Mouse (Mus musculus): ENCODE data around the gene Ap1s3. TPM values are rescaled to one million over a fixed set of nuclear protein-coding genes. Genes with fewer than 3 reads are reported as not detected.
A peak's percentile ranks its signal among the peaks of the same experiment; 100 is the strongest.

Gene Ap1s3
- polyA plus RNA-seq, 1 experiment from 2014 or later, result 0.13 TPM

DNA sequence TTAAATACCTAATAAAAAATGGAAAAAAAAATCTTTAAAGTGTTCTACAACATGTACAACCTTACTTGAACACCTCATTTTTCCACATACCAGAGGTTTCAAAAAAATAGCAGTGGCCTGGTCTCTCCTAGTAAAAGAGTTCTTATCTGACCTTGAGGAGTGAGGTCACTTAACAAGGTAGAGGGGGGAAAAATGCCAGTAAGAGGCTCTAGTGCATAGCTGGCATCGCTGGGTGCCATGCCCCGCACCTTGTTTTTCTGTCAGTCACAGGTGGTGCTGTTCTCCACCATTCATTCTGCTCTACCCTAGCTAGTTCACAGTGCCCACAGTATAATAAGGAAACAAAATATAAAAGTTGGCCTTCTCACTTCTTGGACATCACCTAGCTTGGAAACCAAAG is 16.8 kb downstream of the Ap1s3 start:
- Histone ChIP-seq H3K4me2 (ENCODE audit: low read length) (no peak overlapping the region), H3K4me3 (ENCODE audit: low read depth, low read length) (no peak overlapping the region), H3K27ac (ENCODE audit: low read depth, low read length) (no peak overlapping the region), H3K36me3 (ENCODE audit: control insufficient read depth, insufficient read depth, low read length) (no peaks in the 10 kb centered on the region), H3K9ac (ENCODE audit: low read length) (no peak overlapping the region), H3K27me3 (replicated peaks; ENCODE audit: control insufficient read depth, insufficient read depth, low read length) (no peaks in the 10 kb centered on the region), H3K4me1 (ENCODE audit: control insufficient read depth, insufficient read depth, low read length) (no peaks in the 10 kb centered on the region), H3K9me3 (replicated peaks; ENCODE audit: control insufficient read depth, low read length) (no peaks in the 10 kb centered on the region)
- DNase-seq (ENCODE audit: low spot score) (no peak), ATAC-seq (no peak)
- 96% methylated on average over 2 of the region's 2 CpGs for WGBS

DNA sequence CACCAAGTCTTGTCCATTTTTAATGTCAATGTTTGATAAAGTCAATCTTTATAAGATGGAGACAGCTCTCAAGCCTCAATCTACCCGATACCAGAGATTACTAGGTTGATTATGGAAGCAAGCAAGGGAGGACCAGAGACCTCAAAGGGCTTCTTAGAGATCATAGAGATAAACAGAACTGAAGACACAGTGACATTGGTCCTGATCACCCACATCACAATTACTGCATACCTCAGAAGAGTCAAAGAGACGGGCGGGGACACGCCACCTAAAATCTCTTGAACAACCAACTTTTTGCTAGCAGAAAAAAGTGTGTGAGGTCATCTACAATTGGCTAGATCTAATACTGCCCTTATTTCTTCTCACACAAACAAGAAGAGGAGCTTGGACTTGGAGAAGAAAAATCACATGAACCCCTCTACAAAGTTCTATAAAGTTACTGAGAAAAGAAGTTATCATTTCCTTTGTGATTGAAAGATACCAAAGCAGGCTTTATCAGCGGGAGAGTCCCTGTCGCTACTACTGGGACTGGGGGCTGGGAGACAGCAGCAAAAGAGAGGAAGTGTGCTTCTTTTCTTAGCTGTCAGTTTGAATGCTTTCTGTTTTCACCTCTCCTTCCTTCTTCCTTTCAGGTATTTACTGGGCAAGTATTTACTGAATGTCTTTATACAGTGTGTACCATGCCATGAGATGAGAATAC is 28.2 kb downstream of the Ap1s3 start:
- no peaks in the 10 kb centered on the region for H3K4me1 ChIP-seq (ENCODE audit: control insufficient read depth, insufficient read depth, low read length)
- H3K9ac ChIP-seq (ENCODE audit: low read length), result no peak overlapping the region
- no peak for DNase-seq (ENCODE audit: low spot score)
- no peak overlapping the region for H3K27ac ChIP-seq (ENCODE audit: low read depth, low read length)
- H3K9me3 ChIP-seq (replicated peaks; ENCODE audit: control insufficient read depth, low read length), result no peaks in the 10 kb centered on the region
- ATAC-seq, result no peak
- WGBS, result 93% methylated on average over 6 of the region's 6 CpGs
- H3K27me3 ChIP-seq (replicated peaks; ENCODE audit: control insufficient read depth, insufficient read depth, low read length), result no peaks in the 10 kb centered on the region
- H3K4me2 ChIP-seq (ENCODE audit: low read length), result no peak overlapping the region
- H3K4me3 ChIP-seq (ENCODE audit: low read depth, low read length), result no peak overlapping the region
- H3K36me3 ChIP-seq (ENCODE audit: control insufficient read depth, insufficient read depth, low read length), result no peaks in the 10 kb centered on the region

DNA sequence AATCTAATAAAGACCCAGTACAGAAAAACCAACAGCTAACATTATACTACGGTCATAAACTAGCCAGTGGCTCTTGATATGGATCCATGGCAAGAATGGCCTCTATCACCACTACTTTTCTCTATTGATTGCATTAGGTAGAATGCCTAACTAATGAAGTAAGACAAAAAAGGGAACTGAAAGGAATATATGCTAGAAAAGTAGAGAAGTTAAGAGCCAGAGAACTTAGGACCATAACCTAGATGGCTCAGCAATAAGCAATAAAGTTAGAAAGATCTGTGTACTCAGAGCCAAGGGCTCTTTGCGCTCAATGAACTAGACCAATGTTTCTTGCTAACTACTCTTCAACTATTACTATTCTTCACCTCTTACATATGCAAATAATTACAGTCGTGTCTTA is 29.1 kb downstream of the Ap1s3 start:
- no peaks in the 10 kb centered on the region for H3K4me1 ChIP-seq (ENCODE audit: control insufficient read depth, insufficient read depth, low read length)
- H3K9me3 ChIP-seq (replicated peaks; ENCODE audit: control insufficient read depth, low read length), result no peaks in the 10 kb centered on the region
- H3K9ac ChIP-seq (ENCODE audit: low read length), result no peak overlapping the region
- H3K27ac ChIP-seq (ENCODE audit: low read depth, low read length), result no peak overlapping the region
- no peaks in the 10 kb centered on the region for H3K36me3 ChIP-seq (ENCODE audit: control insufficient read depth, insufficient read depth, low read length)
- ATAC-seq, result no peak
- 92% methylated on average over 3 of the region's 3 CpGs for WGBS
- H3K27me3 ChIP-seq (replicated peaks; ENCODE audit: control insufficient read depth, insufficient read depth, low read length), result no peaks in the 10 kb centered on the region
- no peak overlapping the region for H3K4me3 ChIP-seq (ENCODE audit: low read depth, low read length)
- DNase-seq (ENCODE audit: low spot score), result no peak
- no peak overlapping the region for H3K4me2 ChIP-seq (ENCODE audit: low read length)

DNA sequence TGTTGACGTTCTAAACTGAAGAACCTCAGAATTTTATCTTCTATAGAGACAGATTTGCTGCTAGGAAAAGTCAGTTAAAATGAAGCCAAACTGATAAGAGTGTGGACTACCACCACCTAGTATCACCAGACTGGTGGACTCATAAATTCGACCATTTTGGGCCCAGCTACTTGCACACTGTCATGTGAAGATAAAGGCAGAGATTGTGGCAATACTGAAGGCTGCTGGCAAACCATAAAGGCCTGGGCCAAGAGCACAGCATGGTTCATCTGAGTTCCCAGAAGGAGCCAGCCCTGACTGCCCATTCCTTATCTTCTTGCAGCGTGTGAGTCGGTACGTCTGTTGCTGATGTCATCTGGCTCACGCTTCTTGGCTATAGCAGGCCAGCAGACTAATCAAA is 30.4 kb downstream of the Ap1s3 start:
- no peak overlapping the region for H3K4me2 ChIP-seq (ENCODE audit: low read length)
- WGBS, result 91% methylated on average over 6 of the region's 6 CpGs

DNA sequence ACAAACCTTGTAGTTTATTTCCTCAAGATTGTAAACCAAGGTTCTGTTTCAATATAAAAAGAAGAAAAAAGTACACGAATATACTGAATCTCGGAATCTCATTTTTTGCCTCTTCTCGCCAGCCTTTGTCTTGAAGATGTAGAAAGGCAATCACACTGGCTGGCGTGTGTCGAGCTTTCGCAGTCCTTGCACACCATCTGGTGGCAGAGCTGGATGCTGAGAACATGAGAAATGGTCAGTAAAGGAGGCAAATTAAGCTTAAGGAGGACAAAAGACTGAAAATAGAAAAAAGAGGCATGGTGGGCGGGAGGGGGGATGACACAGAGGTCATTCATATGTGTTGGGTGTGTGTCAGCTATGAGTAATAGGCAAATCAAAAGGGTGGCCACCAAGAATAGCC is 31.6 kb downstream of the Ap1s3 start:
- Histone ChIP-seq H3K9me3 (replicated peaks; ENCODE audit: control insufficient read depth, low read length) (no peaks in the 10 kb centered on the region), H3K36me3 (ENCODE audit: control insufficient read depth, insufficient read depth, low read length) (no peaks in the 10 kb centered on the region), H3K4me3 (ENCODE audit: low read depth, low read length) (no peak overlapping the region), H3K27ac (ENCODE audit: low read depth, low read length) (no peak overlapping the region), H3K4me1 (ENCODE audit: control insufficient read depth, insufficient read depth, low read length) (no peaks in the 10 kb centered on the region), H3K4me2 (ENCODE audit: low read length) (no peak overlapping the region), H3K27me3 (replicated peaks; ENCODE audit: control insufficient read depth, insufficient read depth, low read length) (no peaks in the 10 kb centered on the region), H3K9ac (ENCODE audit: low read length) (no peak overlapping the region)
- ATAC-seq, result peak; percentile 83
- 56% methylated on average over 7 of the region's 7 CpGs for whole genome bisulfite sequencing
- peak; percentile 92 for DNase-seq (ENCODE audit: low spot score)

More for the DNA sequence above, 30.4 kb downstream of the Ap1s3 start:
- DNase-seq (ENCODE audit: low spot score) (no peak), ATAC-seq (no peak)
- H3K4me3 ChIP-seq (ENCODE audit: low read depth, low read length), result no peak overlapping the region
- no peaks in the 10 kb centered on the region for H3K9me3 ChIP-seq (replicated peaks; ENCODE audit: control insufficient read depth, low read length)
- H3K27me3 ChIP-seq (replicated peaks; ENCODE audit: control insufficient read depth, insufficient read depth, low read length), result no peaks in the 10 kb centered on the region
- H3K4me1 ChIP-seq (ENCODE audit: control insufficient read depth, insufficient read depth, low read length), result no peaks in the 10 kb centered on the region
- no peak overlapping the region for H3K9ac ChIP-seq (ENCODE audit: low read length)
- H3K27ac ChIP-seq (ENCODE audit: low read depth, low read length), result no peak overlapping the region
- no peaks in the 10 kb centered on the region for H3K36me3 ChIP-seq (ENCODE audit: control insufficient read depth, insufficient read depth, low read length)

DNA sequence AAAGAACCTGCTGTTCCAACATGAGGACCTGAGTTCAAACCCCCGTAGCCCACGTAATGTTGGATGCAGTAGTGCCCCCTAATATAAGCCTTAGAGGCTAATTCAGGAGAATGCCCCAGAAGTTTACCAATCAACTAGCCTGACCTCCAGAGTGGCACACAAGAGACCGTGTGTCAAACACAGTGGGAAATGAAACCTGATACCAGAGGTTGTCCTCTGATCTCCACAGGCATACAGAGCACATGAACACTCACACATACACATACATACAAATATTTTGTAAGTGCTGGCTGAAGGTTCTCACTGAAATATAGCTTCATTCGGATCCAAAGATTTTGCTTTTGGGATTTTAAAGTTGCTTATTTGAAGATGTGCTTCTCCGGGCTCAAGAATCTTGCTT is 32.1 kb downstream of the Ap1s3 start:
- ATAC-seq (peak; percentile 44; the same call in 1 of the 2 replicates), DNase-seq (ENCODE audit: low spot score) (no peak)
- 77% methylated on average over 5 of the region's 5 CpGs for WGBS
- Histone ChIP-seq H3K36me3 (ENCODE audit: control insufficient read depth, insufficient read depth, low read length) (no peaks in the 10 kb centered on the region), H3K4me3 (ENCODE audit: low read depth, low read length) (no peak overlapping the region), H3K9ac (ENCODE audit: low read length) (no peak overlapping the region), H3K4me1 (ENCODE audit: control insufficient read depth, insufficient read depth, low read length) (no peaks in the 10 kb centered on the region), H3K4me2 (ENCODE audit: low read length) (no peak overlapping the region), H3K9me3 (replicated peaks; ENCODE audit: control insufficient read depth, low read length) (no peaks in the 10 kb centered on the region), H3K27me3 (replicated peaks; ENCODE audit: control insufficient read depth, insufficient read depth, low read length) (no peaks in the 10 kb centered on the region), H3K27ac (ENCODE audit: low read depth, low read length) (no peak overlapping the region)

DNA sequence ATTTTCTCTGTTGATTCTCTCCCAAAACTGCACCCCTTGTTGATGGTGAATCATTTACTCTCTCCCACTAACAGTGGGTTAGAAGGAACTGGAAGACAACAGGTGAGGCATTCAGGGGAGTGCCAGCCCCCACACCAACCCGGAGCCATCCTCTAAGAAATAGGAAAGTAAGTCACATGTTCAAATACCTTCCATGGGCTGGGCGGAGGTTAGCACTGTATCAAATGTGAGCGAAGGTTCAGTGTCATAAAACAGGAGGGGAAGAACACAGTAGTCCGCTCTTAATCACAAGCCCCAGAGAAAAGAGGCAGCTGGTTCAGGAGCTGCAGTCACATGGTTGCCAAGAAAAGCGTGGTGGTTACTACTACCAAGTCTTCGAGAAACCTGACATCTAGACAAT is 32.7 kb downstream of the Ap1s3 start:
- no peaks in the 10 kb centered on the region for H3K9me3 ChIP-seq (replicated peaks; ENCODE audit: control insufficient read depth, low read length)
- no peak overlapping the region for H3K4me2 ChIP-seq (ENCODE audit: low read length)
- 86% methylated on average over 6 of the region's 6 CpGs for WGBS
- DNase-seq (ENCODE audit: low spot score) (no peak), ATAC-seq (no peak)
- H3K4me1 ChIP-seq (ENCODE audit: control insufficient read depth, insufficient read depth, low read length), result no peaks in the 10 kb centered on the region
- no peaks in the 10 kb centered on the region for H3K27me3 ChIP-seq (replicated peaks; ENCODE audit: control insufficient read depth, insufficient read depth, low read length)
- H3K9ac ChIP-seq (ENCODE audit: low read length), result no peak overlapping the region
- no peaks in the 10 kb centered on the region for H3K36me3 ChIP-seq (ENCODE audit: control insufficient read depth, insufficient read depth, low read length)
- no peak overlapping the region for H3K4me3 ChIP-seq (ENCODE audit: low read depth, low read length)
- no peak overlapping the region for H3K27ac ChIP-seq (ENCODE audit: low read depth, low read length)

DNA sequence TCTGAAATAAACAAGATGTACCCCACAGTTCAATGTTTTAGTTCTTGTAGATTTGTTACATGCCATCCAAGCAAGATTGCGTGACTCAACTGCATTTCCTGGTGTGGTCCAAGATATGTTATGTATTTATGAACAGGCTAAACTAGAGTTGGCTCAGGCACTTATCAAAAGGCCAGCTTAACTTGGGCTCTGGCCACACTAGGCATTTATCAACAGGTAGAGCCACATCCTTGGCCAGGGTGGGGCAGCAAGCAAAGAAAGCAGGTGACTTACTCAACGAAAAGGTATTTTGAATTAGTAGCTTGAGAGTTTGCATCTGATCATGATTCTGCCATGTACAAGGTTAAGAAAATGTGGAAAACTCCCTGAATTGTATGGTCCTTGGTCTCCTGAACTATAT is 34.0 kb downstream of the Ap1s3 start:
- ATAC-seq, result no peak

DNA sequence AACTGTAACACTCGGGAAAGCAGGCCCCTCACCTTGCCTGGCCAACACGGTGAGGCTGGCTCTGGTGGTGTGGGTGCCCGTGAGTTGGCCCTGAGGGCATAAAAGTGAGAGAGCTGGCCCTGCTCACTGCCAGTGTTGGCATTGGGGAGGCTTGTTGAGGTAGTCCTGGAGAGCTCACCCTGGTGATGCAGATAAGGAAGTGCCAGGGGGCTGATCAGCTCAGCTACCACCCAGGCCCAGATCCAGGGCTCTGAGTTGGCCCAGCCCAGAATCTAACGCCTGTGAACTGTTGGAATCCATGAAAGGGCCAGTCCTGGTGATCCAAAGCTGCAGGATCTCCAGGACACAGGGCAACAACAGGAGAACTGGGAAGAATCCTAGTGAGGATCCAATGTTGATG is 40.3 kb downstream of the Ap1s3 start:
- DNase-seq (ENCODE audit: low spot score) (no peak), ATAC-seq (no peak)
- Histone ChIP-seq H3K4me2 (ENCODE audit: low read length) (no peak overlapping the region), H3K4me1 (ENCODE audit: control insufficient read depth, insufficient read depth, low read length) (no peaks in the 10 kb centered on the region), H3K36me3 (ENCODE audit: control insufficient read depth, insufficient read depth, low read length) (no peaks in the 10 kb centered on the region), H3K9me3 (replicated peaks; ENCODE audit: control insufficient read depth, low read length) (no peaks in the 10 kb centered on the region), H3K9ac (ENCODE audit: low read length) (no peak overlapping the region), H3K4me3 (ENCODE audit: low read depth, low read length) (no peak overlapping the region), H3K27ac (ENCODE audit: low read depth, low read length) (no peak overlapping the region), H3K27me3 (replicated peaks; ENCODE audit: control insufficient read depth, insufficient read depth, low read length) (no peaks in the 10 kb centered on the region)
- 87% methylated on average over 4 of the region's 4 CpGs for WGBS

More for the DNA sequence above, 34.0 kb downstream of the Ap1s3 start:
- no peak for DNase-seq (ENCODE audit: low spot score)
- 94% methylated on average over 2 of the region's 2 CpGs for WGBS
- no peak overlapping the region for H3K4me2 ChIP-seq (ENCODE audit: low read length)
- no peaks in the 10 kb centered on the region for H3K36me3 ChIP-seq (ENCODE audit: control insufficient read depth, insufficient read depth, low read length)
- H3K4me3 ChIP-seq (ENCODE audit: low read depth, low read length), result no peak overlapping the region
- H3K4me1 ChIP-seq (ENCODE audit: control insufficient read depth, insufficient read depth, low read length), result no peaks in the 10 kb centered on the region
- H3K9me3 ChIP-seq (replicated peaks; ENCODE audit: control insufficient read depth, low read length), result no peaks in the 10 kb centered on the region
- no peak overlapping the region for H3K9ac ChIP-seq (ENCODE audit: low read length)
- no peak overlapping the region for H3K27ac ChIP-seq (ENCODE audit: low read depth, low read length)
- H3K27me3 ChIP-seq (replicated peaks; ENCODE audit: control insufficient read depth, insufficient read depth, low read length), result no peaks in the 10 kb centered on the region
